Mouse (Mus musculus): Measurements from ENCODE around the gene Nrm. TPM values are rescaled to one million over a fixed set of nuclear protein-coding genes. Genes with fewer than 3 reads are reported as not detected.

The Nrm gene
- polyA plus RNA-seq, 1 experiment from 2014 or later = 16.9 TPM

GRCm38 (mm10) chr17:35868961-35869345 lies 7.8 kb downstream of the Nrm start:
- Histone ChIP-seq H3K9me3 (ENCODE audit: control insufficient read depth, low read length) (no peaks in the 10 kb centered on the region), H3K4me2 (ENCODE audit: low read depth, low read length) (peak overlapping the region; percentile 94), H3K36me3 (ENCODE audit: control insufficient read depth, insufficient read depth, low read length) (peaks cover 2% of the 10 kb centered on the region), H3K4me3 (ENCODE audit: low read depth, low read length) (peak overlapping the region; percentile 78), H3K27me3 (ENCODE audit: control insufficient read depth, insufficient read depth, low read length) (no peaks in the 10 kb centered on the region), H3K9ac (replicated peaks; ENCODE audit: low read depth, low read length) (peak overlapping the region; percentile 63), H3K4me1 (ENCODE audit: control insufficient read depth, insufficient read depth, low read length) (peaks cover 49% of the 10 kb centered on the region), H3K27ac (ENCODE audit: low read depth, low read length) (0 out of 2 replicates have a peak overlapping the region, but pooled peaks have one; percentile 1)
- WGBS = 12% methylated on average over 7 of the region's 7 CpGs
- ATAC-seq (ENCODE audit: low read depth) = no peak

GRCm38 (mm10) chr17:35869346-35870067 lies 8.4 kb downstream of the Nrm start:
- Histone ChIP-seq H3K27me3 (ENCODE audit: control insufficient read depth, insufficient read depth, low read length) (no peaks in the 10 kb centered on the region), H3K9me3 (ENCODE audit: control insufficient read depth, low read length) (no peaks in the 10 kb centered on the region), H3K36me3 (ENCODE audit: control insufficient read depth, insufficient read depth, low read length) (peaks cover 8% of the 10 kb centered on the region), H3K4me2 (ENCODE audit: low read depth, low read length) (peak overlapping the region; percentile 94), H3K9ac (replicated peaks; ENCODE audit: low read depth, low read length) (peak overlapping the region; percentile 63), H3K4me3 (ENCODE audit: low read depth, low read length) (peak overlapping the region; percentile 78), H3K27ac (ENCODE audit: low read depth, low read length) (peak overlapping the region; percentile 64; the same call in 1 of the 2 replicates), H3K4me1 (ENCODE audit: control insufficient read depth, insufficient read depth, low read length) (peaks cover 49% of the 10 kb centered on the region)
- ATAC-seq (ENCODE audit: low read depth) = no peak
- 3% methylated on average over 7 of the region's 7 CpGs for WGBS

GRCm38 (mm10) chr17:35870151-35870883 lies 9.2 kb downstream of the Nrm start:
- Histone ChIP-seq H3K4me1 (ENCODE audit: control insufficient read depth, insufficient read depth, low read length) (peaks cover 44% of the 10 kb centered on the region), H3K27ac (ENCODE audit: low read depth, low read length) (peak overlapping the region; percentile 64; the same call in 1 of the 2 replicates), H3K27me3 (ENCODE audit: control insufficient read depth, insufficient read depth, low read length) (no peaks in the 10 kb centered on the region), H3K4me2 (ENCODE audit: low read depth, low read length) (peak overlapping the region; percentile 94), H3K4me3 (ENCODE audit: low read depth, low read length) (peak overlapping the region; percentile 78), H3K36me3 (ENCODE audit: control insufficient read depth, insufficient read depth, low read length) (peaks cover 15% of the 10 kb centered on the region), H3K9ac (replicated peaks; ENCODE audit: low read depth, low read length) (peak overlapping the region; percentile 63), H3K9me3 (ENCODE audit: control insufficient read depth, low read length) (no peaks in the 10 kb centered on the region)
- 69% methylated on average over 9 of the region's 9 CpGs for WGBS
- no peak for ATAC-seq (ENCODE audit: low read depth)

GRCm38 (mm10) chr17:35870884-35871696 lies 10.0 kb downstream of the Nrm start:
- Histone ChIP-seq H3K9ac (replicated peaks; ENCODE audit: low read depth, low read length) (peak overlapping the region; percentile 63; the same call in 1 of the 2 replicates), H3K27ac (ENCODE audit: low read depth, low read length) (no peak overlapping the region), H3K4me1 (ENCODE audit: control insufficient read depth, insufficient read depth, low read length) (peaks cover 44% of the 10 kb centered on the region), H3K27me3 (ENCODE audit: control insufficient read depth, insufficient read depth, low read length) (no peaks in the 10 kb centered on the region), H3K4me2 (ENCODE audit: low read depth, low read length) (peak overlapping the region; percentile 94), H3K9me3 (ENCODE audit: control insufficient read depth, low read length) (no peaks in the 10 kb centered on the region), H3K36me3 (ENCODE audit: control insufficient read depth, insufficient read depth, low read length) (peaks cover 16% of the 10 kb centered on the region), H3K4me3 (ENCODE audit: low read depth, low read length) (peak overlapping the region; percentile 78; the same call in 1 of the 2 replicates)
- 85% methylated on average over 8 of the region's 8 CpGs for WGBS
- ATAC-seq (ENCODE audit: low read depth) = no peak

GRCm38 (mm10) chr17:35873774-35874519 lies 12.8 kb downstream of the Nrm start:
- peaks cover 19% of the 10 kb centered on the region for H3K36me3 ChIP-seq (ENCODE audit: control insufficient read depth, insufficient read depth, low read length)
- ATAC-seq (ENCODE audit: low read depth) = peak; percentile 45; the same call in 1 of the 2 replicates

GRCm38 (mm10) chr17:35874721-35875120 lies 13.6 kb downstream of the Nrm start:
- whole genome bisulfite sequencing = 93% methylated on average over 6 of the region's 6 CpGs
- H3K9ac ChIP-seq (replicated peaks; ENCODE audit: low read depth, low read length) = no peak overlapping the region
- no peak overlapping the region for H3K4me3 ChIP-seq (ENCODE audit: low read depth, low read length)

More at GRCm38 (mm10) chr17:35873774-35874519, 12.8 kb downstream of the Nrm start:
- 32% methylated on average over 21 of the region's 21 CpGs for WGBS
- Histone ChIP-seq H3K9ac (replicated peaks; ENCODE audit: low read depth, low read length) (no peak overlapping the region), H3K27ac (ENCODE audit: low read depth, low read length) (0 out of 2 replicates have a peak overlapping the region, but pooled peaks have one; percentile 44), H3K4me2 (ENCODE audit: low read depth, low read length) (no peak overlapping the region; the same call in 1 of the 2 replicates), H3K4me3 (ENCODE audit: low read depth, low read length) (no peak overlapping the region), H3K4me1 (ENCODE audit: control insufficient read depth, insufficient read depth, low read length) (peaks cover 31% of the 10 kb centered on the region), H3K9me3 (ENCODE audit: control insufficient read depth, low read length) (no peaks in the 10 kb centered on the region), H3K27me3 (ENCODE audit: control insufficient read depth, insufficient read depth, low read length) (no peaks in the 10 kb centered on the region)

GRCm38 (mm10) chr17:35879245-35880057 lies 18.3 kb downstream of the Nrm start, which contains the start of gene Dhx16:
Dhx16 (plus strand) TSS chr17:35879819.
- Histone ChIP-seq H3K4me3 (ENCODE audit: low read depth, low read length) (peak within 1 kb of the TSS; percentile 94), H3K9ac (replicated peaks; ENCODE audit: low read depth, low read length) (peak within 1 kb of the TSS; percentile 83), H3K27me3 (ENCODE audit: control insufficient read depth, insufficient read depth, low read length) (no peaks in the 10 kb centered on the region), H3K27ac (ENCODE audit: low read depth, low read length) (peak within 1 kb of the TSS; percentile 67), H3K4me1 (ENCODE audit: control insufficient read depth, insufficient read depth, low read length) (peaks cover 9% of the 10 kb centered on the region), H3K9me3 (ENCODE audit: control insufficient read depth, low read length) (no peaks in the 10 kb centered on the region), H3K36me3 (ENCODE audit: control insufficient read depth, insufficient read depth, low read length) (peaks cover 35% of the 10 kb centered on the region), H3K4me2 (ENCODE audit: low read depth, low read length) (peak within 1 kb of the TSS; percentile 57)
- ATAC-seq (ENCODE audit: low read depth) = peak; percentile 93
- 6% methylated on average over 66 of the region's 66 CpGs for WGBS

More at GRCm38 (mm10) chr17:35874721-35875120, 13.6 kb downstream of the Nrm start:
- ATAC-seq (ENCODE audit: low read depth) = no peak
- Histone ChIP-seq H3K9me3 (ENCODE audit: control insufficient read depth, low read length) (no peaks in the 10 kb centered on the region), H3K27ac (ENCODE audit: low read depth, low read length) (no peak overlapping the region), H3K36me3 (ENCODE audit: control insufficient read depth, insufficient read depth, low read length) (peaks cover 19% of the 10 kb centered on the region), H3K4me2 (ENCODE audit: low read depth, low read length) (no peak overlapping the region), H3K4me1 (ENCODE audit: control insufficient read depth, insufficient read depth, low read length) (peaks cover 27% of the 10 kb centered on the region), H3K27me3 (ENCODE audit: control insufficient read depth, insufficient read depth, low read length) (no peaks in the 10 kb centered on the region)

Measured in neural tube, embryonic 14.5 days (tissue).